In genomic region chr1:128803433-128804060, GRCm38 (mm10) we compare ENCODE assay signal across 9 mouse cellular contexts.
DNase-seq lines count a peak whose midpoint lies in the region; ATAC-seq lines count a peak whose summit lies in the region.
"Had no signal": no experiment of that assay in that cellular context is flagged by ENCODE, and none has a peak within 500 bp of the region (broad histone marks: within the 10 kb centered on the region; RNA-seq: fewer than 3 reads in every experiment).

No protein-coding gene starts in this region.

- H3K4me1 ChIP-seq in heart, embryonic 14.5 days (ENCODE audit: control insufficient read depth in 2 of 2, insufficient read depth in 2 of 2, low read length in 2 of 2) = peaks cover 0 to 9% of the 10 kb centered on the region in 2 experiments; a peak in 1 of 4 replicates
- H3K4me1 ChIP-seq in stomach, embryonic 14.5 days (ENCODE audit: control insufficient read depth, insufficient read depth, low read length) = 0 out of 2 replicates have a peak, but pooled peaks cover 3% of the 10 kb centered on the region

- peak; percentile 55 for ATAC-seq in heart, embryonic 14.5 days (ENCODE audit: insufficient number of reproducible peaks, insufficient read depth, low FRiP score, low read depth)
- ATAC-seq in stomach, embryonic 14.5 days (ENCODE audit: insufficient number of reproducible peaks, insufficient read depth, low FRiP score, low read depth) = peak; percentile 78
- no peak for ATAC-seq in cerebellum, adult (ENCODE audit: insufficient number of reproducible peaks, low FRiP score, low TSS enrichment)

- no peaks in the 10 kb centered on the region for H3K9me3 ChIP-seq in heart, embryonic 14.5 days (ENCODE audit: control insufficient read depth, low read length)
- no peaks in the 10 kb centered on the region for H3K9me3 ChIP-seq in stomach, embryonic 14.5 days (ENCODE audit: control insufficient read depth, low read depth, low read length)

- H3K9ac ChIP-seq in heart, embryonic 14.5 days (ENCODE audit: low read length) = no peak overlapping the region
- no peak overlapping the region for H3K9ac ChIP-seq in stomach, embryonic 14.5 days (replicated peaks; ENCODE audit: low read depth, low read length)

- WGBS in heart, embryonic 14.5 days = 13% methylated on average over 9 of the region's 9 CpGs
- WGBS in stomach, embryonic 14.5 days = 18% methylated on average over 9 of the region's 9 CpGs

- no peak overlapping the region for H3K27ac ChIP-seq in heart, embryonic 14.5 days (replicated peaks in 1 of 2; ENCODE audit: control insufficient read depth in 1 of 2, insufficient read depth in 1 of 2, low read depth in 2 of 2, low read length in 2 of 2)
- peak overlapping the region; percentile 89 for H3K27ac ChIP-seq in stomach, embryonic 14.5 days (ENCODE audit: low read length)
- H3K27ac ChIP-seq: gastrocnemius, adult 2 months had no signal

- no peaks in the 10 kb centered on the region for H3K36me3 ChIP-seq in heart, embryonic 14.5 days (ENCODE audit: control insufficient read depth, insufficient read depth, low read length)
- H3K36me3 ChIP-seq in stomach, embryonic 14.5 days (ENCODE audit: control insufficient read depth, insufficient read depth, low read length) = no peaks in the 10 kb centered on the region

- intact Hi-C loops in gastrocnemius, postnatal 36 days (cut with DNase I) = no loop called here

- peak; percentile 55 to 63 for DNase-seq in right cerebral cortex, postnatal 10 days (ENCODE audit: low spot score in 2 of 2)
- DNase-seq in right cerebral cortex, adult 18-20 months = no peak
- peak; percentile 68 to 73 for DNase-seq in kidney, postnatal 4 days
- DNase-seq in layer of hippocampus, adult 18-20 months (ENCODE audit: low spot score in 2 of 2) = no peak
- DNase-seq in gastrocnemius, postnatal 36 days = no peak
- DNase-seq: gastrocnemius, adult 2 months had no signal

- no peak overlapping the region for H3K4me2 ChIP-seq in heart, embryonic 14.5 days (ENCODE audit: low read length)
- H3K4me2 ChIP-seq in stomach, embryonic 14.5 days (replicated peaks; ENCODE audit: low read depth, low read length) = no peak overlapping the region

- no peak overlapping the region for H3K4me3 ChIP-seq in heart, embryonic 14.5 days (ENCODE audit: control insufficient read depth in 1 of 2, insufficient read depth in 1 of 2, low read depth in 1 of 2, low read length in 2 of 2)
- no peak overlapping the region for H3K4me3 ChIP-seq in stomach, embryonic 14.5 days (ENCODE audit: low read depth, low read length)
- H3K4me3 ChIP-seq: gastrocnemius, adult 2 months had no signal

- peaks cover 3% of the 10 kb centered on the region; the same call in 1 of the 2 replicates for H3K27me3 ChIP-seq in heart, embryonic 14.5 days (ENCODE audit: control insufficient read depth, insufficient read depth, low read length)
- no peaks in the 10 kb centered on the region for H3K27me3 ChIP-seq in stomach, embryonic 14.5 days (ENCODE audit: control insufficient read depth, insufficient read depth, low read length)

Comparison
In these comparisons a context has a peak if more than half of its experiments do, and no peak if none do; other contexts are left out.
1. DNase-seq: peak in right cerebral cortex, postnatal 10 days (2 of 2) and kidney, postnatal 4 days (2 of 2); none in right cerebral cortex, adult 18-20 months (single experiment), layer of hippocampus, adult 18-20 months (0 of 2) and gastrocnemius, postnatal 36 days (0 of 2).